Mouse (Mus musculus) liver, embryonic 13.5 days (tissue): ENCODE results near the gene Kcnj6. TPM values are rescaled to one million over a fixed set of nuclear protein-coding genes. Genes with fewer than 3 reads are reported as not detected.

ENCODE experiments used
- ATAC-seq: fragments of 200-750 bp; cut with Nextera tagmentation; 2 replicates; pipeline ENCODE4 v1.8.0; 2017; ENCODE audit warnings: low read depth, mild to moderate bottlenecking, moderate number of reproducible peaks, moderate library complexity
- DNase-seq: peaks from one replicate; pipeline ENCODE4 v3.0.0; 2022
- H3K27ac ChIP-seq: fragments of 300-500 bp; sonication (generic); 2 replicates; pipeline ENCODE4 v1.5.1; 2015; ENCODE audit warnings: moderate library complexity, mild to moderate bottlenecking, inconsistent platforms
- H3K27me3 ChIP-seq: fragments of 300-500 bp; sonication (generic); 2 replicates; pipeline ENCODE4 v1.6.1; 2015; ENCODE audit warnings: mild to moderate bottlenecking, inconsistent platforms
- H3K36me3 ChIP-seq: fragments of 300-500 bp; sonication (generic); 2 replicates; pipeline ENCODE4 v1.6.1; 2015; ENCODE audit warnings: mild to moderate bottlenecking, inconsistent platforms
- H3K4me1 ChIP-seq: fragments of 300-500 bp; sonication (generic); replicated peaks from 2 replicates; pipeline ENCODE4 v1.6.1; 2015; ENCODE audit warnings: inconsistent platforms
- H3K4me2 ChIP-seq: fragments of 300-500 bp; sonication (generic); 2 replicates; pipeline ENCODE4 v1.6.1; 2015; ENCODE audit warnings: inconsistent platforms, mild to moderate bottlenecking, moderate library complexity
- H3K4me3 ChIP-seq: fragments of 300-500 bp; sonication (generic); replicated peaks from 2 replicates; pipeline ENCODE4 v1.5.1; 2015; ENCODE audit warnings: mild to moderate bottlenecking, inconsistent platforms
- H3K9ac ChIP-seq: fragments of 300-500 bp; sonication (generic); 2 replicates; pipeline ENCODE4 v1.6.1; 2015; ENCODE audit warnings: mild to moderate bottlenecking, inconsistent platforms
- H3K9me3 ChIP-seq: fragments of 300-500 bp; sonication (generic); replicated peaks from 2 replicates; pipeline ENCODE4 v1.6.1; 2016; ENCODE audit warnings: inconsistent platforms
- WGBS: fragments of 180-500 bp; shearing (Covaris S2); methylation state at CpG from one replicate; pipeline ENCODE4 v1.1.7; 2015; ENCODE audit not compliant: insufficient replicate concordance; 5-methylcytosine and 5-hydroxymethylcytosine counted together
- polyA plus RNA-seq: library from polyadenylated mRNA; unstranded; fragments of >200 nt; fragmentation: Nextera tagmentation; extraction: Ambion mirVana; gene quantifications from 2 replicates; pipeline ENCODE4 v1.2.1, GENCODE M21; 2015

The Kcnj6 gene
- polyA plus RNA-seq, 1 experiment from 2014 or later: not detected

DNA sequence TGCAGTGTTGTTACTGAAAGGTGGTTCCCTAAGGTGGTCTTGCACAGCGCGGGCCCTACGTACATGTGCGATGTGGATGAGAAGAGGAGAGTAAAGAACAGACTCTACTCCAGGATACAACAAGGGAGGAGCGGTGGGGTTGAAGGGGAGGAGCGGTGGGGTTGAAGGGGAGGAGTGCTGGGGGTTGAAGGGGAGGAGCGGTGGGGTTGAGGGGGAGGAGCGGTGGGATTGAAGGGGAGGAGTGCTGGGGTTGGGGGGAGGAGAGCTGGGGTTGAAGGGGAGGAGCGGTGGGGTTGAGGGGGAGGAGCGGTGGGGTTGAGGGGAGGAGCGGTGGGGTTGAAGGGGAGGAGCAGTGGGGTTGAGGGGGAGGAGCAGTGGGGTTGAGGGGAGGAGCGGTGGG, 199.3 kb downstream of the Kcnj6 start:
- Histone ChIP-seq H3K4me3 (no peak overlapping the region), H3K36me3 (no peaks in the 10 kb centered on the region), H3K9ac (no peak overlapping the region), H3K9me3 (no peaks in the 10 kb centered on the region), H3K27ac (no peak overlapping the region), H3K4me2 (no peak overlapping the region), H3K4me1 (no peaks in the 10 kb centered on the region), H3K27me3 (no peaks in the 10 kb centered on the region)
- 66% methylated on average over 8 of the region's 12 CpGs for WGBS
- DNase-seq (no peak), ATAC-seq (no peak)

DNA sequence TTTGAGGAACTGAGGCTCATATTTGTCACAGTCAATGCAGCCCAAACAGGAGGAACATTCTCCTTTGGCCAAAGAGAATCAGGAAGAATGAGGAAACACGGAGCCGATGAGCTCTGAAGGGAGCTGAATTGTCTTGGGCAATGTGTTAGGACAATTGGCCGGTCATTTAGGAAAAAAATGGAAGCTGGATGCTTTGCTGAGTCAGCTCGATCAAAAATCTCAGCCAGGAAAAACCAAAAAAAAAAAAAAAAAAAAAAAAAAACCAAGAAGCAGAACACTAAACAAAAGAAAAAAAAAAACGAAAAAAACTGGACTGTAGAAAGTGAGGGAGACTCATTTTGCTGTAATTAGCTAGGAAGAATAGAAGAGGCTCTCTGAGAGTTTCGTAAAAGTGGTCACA, 200.1 kb downstream of the Kcnj6 start:
- no peak overlapping the region for H3K27ac ChIP-seq
- WGBS: 54% methylated on average over 6 of the region's 6 CpGs
- no peak overlapping the region for H3K9ac ChIP-seq
- no peak for ATAC-seq
- H3K9me3 ChIP-seq: no peaks in the 10 kb centered on the region
- no peak overlapping the region for H3K4me2 ChIP-seq
- H3K4me3 ChIP-seq: no peak overlapping the region
- H3K36me3 ChIP-seq: no peaks in the 10 kb centered on the region
- H3K4me1 ChIP-seq: no peaks in the 10 kb centered on the region
- DNase-seq: no peak
- H3K27me3 ChIP-seq: no peaks in the 10 kb centered on the region

DNA sequence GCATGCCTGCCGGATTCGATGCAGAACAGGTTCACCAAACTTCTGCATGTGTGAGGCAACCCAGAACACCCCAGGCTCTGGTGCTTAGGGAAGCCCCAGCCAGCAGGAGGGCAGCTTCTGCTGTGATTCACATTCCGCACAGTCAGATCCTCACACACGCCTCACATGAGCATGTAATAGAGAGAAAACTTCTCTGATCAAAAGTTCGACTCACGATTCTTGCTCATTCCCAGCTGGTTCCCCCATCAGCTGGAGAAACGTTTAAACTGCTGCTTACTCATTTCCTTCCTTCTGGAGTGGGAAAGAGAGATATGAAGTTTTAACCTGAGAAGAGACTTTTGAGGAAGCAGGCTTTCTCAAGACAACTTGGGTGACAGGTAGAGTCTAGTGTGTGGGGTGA, 204.5 kb downstream of the Kcnj6 start:
- no peaks in the 10 kb centered on the region for H3K4me1 ChIP-seq
- H3K4me3 ChIP-seq: no peak overlapping the region
- ATAC-seq (no peak), DNase-seq (no peak)
- H3K36me3 ChIP-seq: no peaks in the 10 kb centered on the region
- H3K27ac ChIP-seq: no peak overlapping the region
- no peaks in the 10 kb centered on the region for H3K27me3 ChIP-seq
- H3K9ac ChIP-seq: no peak overlapping the region
- no peaks in the 10 kb centered on the region for H3K9me3 ChIP-seq
- WGBS: 35% methylated on average over 7 of the region's 7 CpGs
- no peak overlapping the region for H3K4me2 ChIP-seq

DNA sequence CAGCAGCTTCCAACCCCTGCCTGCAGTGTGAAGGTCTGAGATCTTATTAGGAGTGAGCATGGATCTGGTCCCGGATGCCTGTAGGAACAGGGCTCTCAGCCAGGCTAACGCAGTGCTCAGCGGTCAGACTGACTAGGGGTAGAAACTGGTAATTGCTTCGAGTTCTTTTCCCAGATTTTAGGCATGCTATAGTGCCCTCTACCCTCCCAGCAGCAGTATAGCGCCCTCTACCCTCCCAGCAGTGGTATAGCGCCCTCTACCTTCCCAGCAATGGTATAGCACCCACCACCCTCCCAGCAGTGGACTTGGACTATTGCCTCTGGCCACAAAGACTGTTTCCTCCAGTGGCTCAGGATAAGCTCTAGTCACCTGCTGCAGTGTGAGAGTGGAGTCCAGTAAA, 207.5 kb downstream of the Kcnj6 start:
- no peak overlapping the region for H3K27ac ChIP-seq
- H3K9ac ChIP-seq: no peak overlapping the region
- ATAC-seq (no peak), DNase-seq (no peak)
- H3K36me3 ChIP-seq: no peaks in the 10 kb centered on the region
- no peak overlapping the region for H3K4me3 ChIP-seq
- no peak overlapping the region for H3K4me2 ChIP-seq
- H3K27me3 ChIP-seq: no peaks in the 10 kb centered on the region
- H3K9me3 ChIP-seq: no peaks in the 10 kb centered on the region
- 29% methylated on average over 6 of the region's 6 CpGs for WGBS
- H3K4me1 ChIP-seq: no peaks in the 10 kb centered on the region

DNA sequence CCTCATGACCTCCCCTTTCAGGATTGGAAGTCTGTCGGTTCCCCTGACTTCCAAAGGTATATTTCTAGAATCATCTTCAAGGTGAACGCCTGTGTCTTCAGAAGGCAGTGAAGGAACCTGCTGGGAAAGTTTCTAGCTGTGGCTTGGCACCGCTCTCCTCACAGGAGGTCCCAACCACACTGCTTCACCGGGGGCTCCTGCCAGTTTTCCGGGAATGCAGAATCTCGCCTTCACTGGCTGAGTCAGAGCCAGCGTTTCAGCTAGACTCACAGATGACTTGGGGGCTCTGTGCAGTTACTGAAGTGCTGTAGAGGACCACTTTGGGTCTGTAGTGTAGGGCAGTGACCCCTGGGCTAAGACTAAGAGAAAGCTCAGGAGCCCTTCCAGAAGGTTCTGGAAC, 208.8 kb downstream of the Kcnj6 start:
- no peaks in the 10 kb centered on the region for H3K27me3 ChIP-seq
- H3K9ac ChIP-seq: no peak overlapping the region
- no peak overlapping the region for H3K27ac ChIP-seq
- no peaks in the 10 kb centered on the region for H3K36me3 ChIP-seq
- no peaks in the 10 kb centered on the region for H3K9me3 ChIP-seq
- H3K4me2 ChIP-seq: no peak overlapping the region
- ATAC-seq (no peak), DNase-seq (no peak)
- H3K4me3 ChIP-seq: no peak overlapping the region
- WGBS: 70% methylated on average over 7 of the region's 7 CpGs
- H3K4me1 ChIP-seq: no peaks in the 10 kb centered on the region

DNA sequence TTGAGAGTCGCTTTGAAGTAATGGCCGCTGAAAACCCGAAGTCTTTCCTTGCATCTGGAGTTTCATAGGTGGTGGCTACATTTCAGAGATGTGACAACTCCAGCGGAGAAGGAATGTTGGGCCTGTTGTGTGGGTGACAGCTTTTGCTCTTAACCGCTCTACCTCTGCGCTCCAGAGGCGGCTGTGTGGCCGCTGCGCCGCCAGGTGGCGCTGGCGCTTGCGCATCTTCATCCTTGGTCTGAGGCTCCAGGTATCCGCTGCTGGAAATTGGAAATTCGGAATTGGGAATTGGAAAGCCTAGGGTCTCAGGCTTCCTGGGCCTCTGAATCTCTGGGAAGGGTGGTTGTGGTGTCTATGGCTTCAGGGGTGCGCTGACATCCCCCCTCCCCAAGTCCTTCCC, 209.3 kb downstream of the Kcnj6 start:
- no peak overlapping the region for H3K4me2 ChIP-seq
- no peak for DNase-seq
- H3K4me1 ChIP-seq: no peaks in the 10 kb centered on the region
- H3K27me3 ChIP-seq: no peaks in the 10 kb centered on the region
- H3K4me3 ChIP-seq: no peak overlapping the region
- H3K27ac ChIP-seq: no peak overlapping the region
- H3K9me3 ChIP-seq: no peaks in the 10 kb centered on the region
- no peaks in the 10 kb centered on the region for H3K36me3 ChIP-seq
- WGBS: 10% methylated on average over 16 of the region's 16 CpGs
- H3K9ac ChIP-seq: no peak overlapping the region
- ATAC-seq: no peak

DNA sequence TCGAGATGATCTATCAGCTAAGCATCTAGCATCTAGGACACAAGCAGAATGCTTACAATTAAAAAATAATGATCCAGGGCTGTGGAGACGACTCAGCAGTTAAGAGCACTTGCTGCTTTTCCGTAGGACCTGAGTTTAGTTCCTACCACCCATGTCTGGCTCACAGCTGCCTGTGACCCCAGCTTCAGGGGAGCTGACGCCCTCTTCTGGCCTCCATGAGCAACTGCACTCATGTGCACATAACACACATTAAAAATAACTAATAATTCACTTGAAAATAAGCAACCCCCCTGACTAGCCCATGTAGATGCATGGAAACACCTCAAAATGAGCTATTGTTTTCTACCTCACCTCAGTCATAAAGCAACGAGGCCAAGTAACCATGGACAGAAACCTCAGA, 211.6 kb downstream of the Kcnj6 start:
- no peaks in the 10 kb centered on the region for H3K27me3 ChIP-seq
- no peak overlapping the region for H3K4me3 ChIP-seq
- no peaks in the 10 kb centered on the region for H3K4me1 ChIP-seq
- no peak overlapping the region for H3K4me2 ChIP-seq
- H3K27ac ChIP-seq: no peak overlapping the region
- ATAC-seq (no peak), DNase-seq (no peak)
- H3K36me3 ChIP-seq: no peaks in the 10 kb centered on the region
- 56% methylated on average over 5 of the region's 5 CpGs for WGBS
- no peak overlapping the region for H3K9ac ChIP-seq
- H3K9me3 ChIP-seq: no peaks in the 10 kb centered on the region

DNA sequence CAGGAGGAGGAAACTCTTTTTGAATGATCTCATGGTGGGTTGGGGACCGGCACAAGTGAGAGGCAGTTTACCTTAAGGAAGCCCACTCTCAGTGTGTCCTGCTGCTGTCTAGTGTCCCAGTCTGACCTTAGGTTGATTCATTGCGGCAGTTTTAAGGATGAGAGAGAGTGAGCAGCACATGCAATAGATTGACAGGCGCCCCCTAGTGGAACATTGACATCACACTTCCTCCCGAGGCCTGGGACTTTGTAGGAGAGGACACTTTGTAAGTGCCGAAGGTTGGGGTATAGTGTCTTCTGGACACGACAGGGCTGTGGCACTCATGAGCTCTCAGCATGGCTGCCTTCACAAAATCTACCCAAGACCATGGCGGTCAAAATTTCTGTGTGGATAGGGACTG, 213.8 kb downstream of the Kcnj6 start:
- no peaks in the 10 kb centered on the region for H3K4me1 ChIP-seq
- H3K27me3 ChIP-seq: no peaks in the 10 kb centered on the region
- no peak overlapping the region for H3K4me2 ChIP-seq
- WGBS: 58% methylated on average over 7 of the region's 7 CpGs
- no peak overlapping the region for H3K27ac ChIP-seq
- H3K9me3 ChIP-seq: no peaks in the 10 kb centered on the region
- no peak overlapping the region for H3K4me3 ChIP-seq
- H3K36me3 ChIP-seq: no peaks in the 10 kb centered on the region
- no peak for DNase-seq
- H3K9ac ChIP-seq: no peak overlapping the region
- no peak for ATAC-seq

DNA sequence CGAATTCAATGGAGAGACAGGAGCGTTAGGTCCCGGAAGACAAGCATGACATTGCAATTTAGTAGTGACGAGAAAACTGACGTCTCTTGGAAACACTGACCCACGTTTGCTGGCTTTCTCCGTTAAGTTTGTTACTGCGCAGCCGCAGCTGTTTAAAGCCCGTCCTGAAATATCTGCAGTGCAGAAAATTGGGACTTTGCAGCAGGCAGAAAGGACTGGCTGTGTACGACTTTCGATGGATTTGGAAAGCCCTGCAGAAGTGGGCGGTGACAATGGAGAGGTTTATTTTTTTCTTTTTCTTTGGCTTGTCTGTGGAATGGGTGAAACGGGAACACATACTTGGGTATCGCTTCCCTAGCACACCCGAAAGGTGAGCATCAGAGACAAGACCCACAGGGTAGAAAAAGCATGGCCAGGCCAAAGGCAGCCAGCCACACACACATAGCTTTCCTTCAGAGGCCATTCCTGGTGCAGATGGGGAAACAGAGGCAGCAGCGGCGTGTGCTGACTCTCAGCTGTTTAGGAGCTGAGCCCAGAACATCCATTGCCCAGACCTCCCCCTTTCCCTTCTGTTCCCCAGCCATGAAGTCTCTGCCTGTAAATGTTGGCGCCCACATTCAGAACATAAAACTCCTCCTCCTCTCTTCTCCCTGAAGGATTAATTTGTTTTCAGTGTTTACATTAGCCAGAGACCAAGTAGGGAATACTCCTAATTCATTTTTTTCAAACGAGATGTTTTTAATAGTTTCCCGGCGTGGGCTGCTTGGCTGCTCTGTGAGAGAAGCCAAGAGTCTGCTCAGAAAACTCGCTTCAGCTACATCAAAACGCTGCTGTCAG, 215.2 kb downstream of the Kcnj6 start:
- ATAC-seq (no peak), DNase-seq (no peak)
- no peak overlapping the region for H3K9ac ChIP-seq
- no peaks in the 10 kb centered on the region for H3K4me1 ChIP-seq
- no peak overlapping the region for H3K4me2 ChIP-seq
- WGBS: 75% methylated on average over 24 of the region's 24 CpGs
- no peaks in the 10 kb centered on the region for H3K27me3 ChIP-seq
- no peak overlapping the region for H3K27ac ChIP-seq
- H3K36me3 ChIP-seq: no peaks in the 10 kb centered on the region
- no peaks in the 10 kb centered on the region; the same call in 1 of the 2 replicates for H3K9me3 ChIP-seq
- no peak overlapping the region for H3K4me3 ChIP-seq

DNA sequence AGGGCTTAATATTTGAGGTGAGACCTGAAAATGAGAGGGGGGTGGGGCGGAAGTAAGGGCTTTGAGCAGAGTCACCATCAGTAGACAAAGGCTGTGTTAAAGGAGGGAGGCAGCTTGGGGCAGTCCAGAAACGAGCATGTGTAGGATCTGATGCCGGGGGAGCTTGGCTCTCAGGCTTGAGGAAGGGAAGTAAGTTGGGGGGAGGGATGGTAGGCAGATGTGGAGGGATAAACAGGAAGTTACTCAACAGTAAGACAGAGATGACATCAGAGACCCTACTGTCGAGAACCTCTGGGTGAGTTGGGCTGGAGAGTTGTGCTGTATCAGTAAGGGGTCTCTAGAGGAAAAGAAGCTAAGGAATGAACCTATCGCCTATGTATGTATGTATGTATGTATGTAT, 223.6 kb downstream of the Kcnj6 start:
- Histone ChIP-seq H3K27ac (no peak overlapping the region), H3K9me3 (no peaks in the 10 kb centered on the region; the same call in 1 of the 2 replicates), H3K4me3 (no peak overlapping the region), H3K27me3 (no peaks in the 10 kb centered on the region), H3K9ac (no peak overlapping the region), H3K36me3 (no peaks in the 10 kb centered on the region), H3K4me2 (no peak overlapping the region), H3K4me1 (no peaks in the 10 kb centered on the region)
- DNase-seq (no peak), ATAC-seq (no peak)
- 40% methylated on average over 5 of the region's 5 CpGs for WGBS

DNA sequence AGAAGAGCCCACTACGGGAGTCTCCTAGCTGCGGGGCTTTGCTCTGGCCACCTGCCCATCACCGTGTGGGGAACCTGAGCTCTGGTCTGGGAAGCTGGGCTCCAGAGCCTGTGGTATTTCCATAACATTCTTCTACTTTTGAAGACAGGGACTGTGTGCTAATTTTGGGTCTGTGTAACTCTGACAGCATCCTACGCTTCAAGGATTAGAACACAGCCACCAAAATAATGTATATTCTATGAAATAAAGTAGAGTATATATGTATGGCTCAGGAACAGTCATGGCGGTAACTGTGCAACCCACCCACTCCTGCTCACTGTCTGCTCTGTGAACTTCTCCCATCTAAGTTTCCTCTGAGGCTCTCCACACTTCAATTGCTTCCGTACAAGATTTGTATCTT, 229.9 kb downstream of the Kcnj6 start:
- no peak for DNase-seq
- no peak for ATAC-seq
- Histone ChIP-seq H3K27me3 (no peaks in the 10 kb centered on the region), H3K4me3 (no peak overlapping the region), H3K4me2 (no peak overlapping the region), H3K9ac (no peak overlapping the region), H3K4me1 (no peaks in the 10 kb centered on the region), H3K27ac (no peak overlapping the region), H3K36me3 (no peaks in the 10 kb centered on the region), H3K9me3 (no peaks in the 10 kb centered on the region)
- 67% methylated on average over 6 of the region's 6 CpGs for WGBS

DNA sequence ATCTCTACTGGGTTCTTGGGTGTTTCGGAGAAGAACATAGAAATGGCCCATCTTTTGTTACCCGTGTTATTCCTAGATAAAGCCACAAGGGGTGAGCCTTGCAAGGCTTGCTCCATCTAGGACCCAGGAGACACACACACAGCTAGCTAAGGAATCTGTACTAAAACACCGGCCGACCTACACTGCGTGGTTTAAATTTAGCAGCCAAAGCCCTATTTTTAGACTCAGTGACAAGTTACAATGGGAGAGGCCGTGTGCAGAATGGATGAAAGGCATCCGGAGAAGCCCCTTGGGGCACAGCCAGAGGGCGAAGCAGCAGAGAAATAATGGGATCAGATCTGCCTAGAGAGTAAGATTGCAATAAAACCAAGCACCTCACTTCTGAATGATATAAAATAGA, 232.4 kb downstream of the Kcnj6 start:
- H3K4me3 ChIP-seq: no peak overlapping the region
- no peaks in the 10 kb centered on the region for H3K36me3 ChIP-seq
- H3K27me3 ChIP-seq: no peaks in the 10 kb centered on the region
- DNase-seq (no peak), ATAC-seq (no peak)
- H3K27ac ChIP-seq: no peak overlapping the region
- 43% methylated on average over 8 of the region's 8 CpGs for whole genome bisulfite sequencing
- no peak overlapping the region for H3K9ac ChIP-seq
- H3K9me3 ChIP-seq: no peaks in the 10 kb centered on the region
- H3K4me2 ChIP-seq: no peak overlapping the region
- H3K4me1 ChIP-seq: no peaks in the 10 kb centered on the region
